Mouse (Mus musculus) cerebellum, postnatal 36 days (tissue): Measurements from ENCODE around the gene Wdr5b.
"Not testable (repeated sequence)": the region's sequence is repeated elsewhere in the genome, so short reads cannot be mapped to it uniquely, and the experiment has no call there.

Source experiments
- DNase-seq, 2 experiments: peaks; one replicate each; pipeline ENCODE4 v3.0.0; 2021 to 2022; ENCODE audit warnings: mixed read lengths in 2 of 2

Wdr5b gene

GRCm38 (mm10) chr16:36040640-36041624, at the start of gene Wdr5b:
Wdr5b (plus strand) TSS chr16:36041190.
- peak; percentile 93 to 94 for DNase-seq

DNA sequence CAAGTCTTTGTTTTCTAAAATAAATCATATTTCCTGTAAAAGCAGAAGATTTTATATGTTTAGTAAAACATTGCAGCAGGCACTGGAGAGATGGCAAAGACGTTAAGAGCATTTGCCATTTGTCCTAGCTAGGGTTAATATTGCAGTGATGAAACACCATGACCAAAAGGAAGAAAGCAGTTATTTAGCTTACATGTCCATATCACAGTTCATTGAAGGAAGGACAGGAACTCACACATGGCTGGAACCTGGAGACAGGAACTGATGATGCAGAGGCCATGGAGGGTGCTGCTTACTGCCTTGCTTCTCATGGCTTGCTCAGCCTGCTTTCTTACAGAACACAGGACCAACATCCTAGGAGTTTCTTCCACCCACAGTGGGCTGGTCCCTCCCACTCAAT, 48.6 kb upstream of the Wdr5b start:
- no peak for DNase-seq

DNA sequence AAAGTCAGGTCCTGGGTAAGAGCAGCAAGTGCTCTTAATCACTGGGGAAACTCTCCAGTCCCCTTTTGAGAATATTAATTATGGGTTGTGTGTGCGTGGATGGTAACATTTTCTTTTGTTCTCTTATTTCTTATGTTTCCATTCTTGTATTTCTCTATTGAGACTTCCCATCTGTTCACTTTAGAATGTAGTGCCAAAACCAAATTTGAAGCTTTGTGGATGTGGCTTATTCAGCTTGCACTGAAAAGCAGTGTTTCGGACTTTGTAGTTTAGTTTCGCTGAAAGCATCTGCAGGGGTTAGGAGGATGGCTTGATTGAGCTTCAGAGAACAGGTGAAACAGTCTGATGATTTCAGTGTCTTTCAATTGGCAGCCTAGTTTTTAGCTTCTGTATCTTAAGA, 47.7 kb upstream of the Wdr5b start:
- no peak for DNase-seq

GRCm38 (mm10) chr16:35998852-35999251, 42.1 kb upstream of the Wdr5b start:
- not testable (repeated sequence) for DNase-seq

- no peak for DNase-seq
Measured at GRCm38 (mm10) chr16:36008396-36008795, 32.6 kb upstream of the Wdr5b start.

DNA sequence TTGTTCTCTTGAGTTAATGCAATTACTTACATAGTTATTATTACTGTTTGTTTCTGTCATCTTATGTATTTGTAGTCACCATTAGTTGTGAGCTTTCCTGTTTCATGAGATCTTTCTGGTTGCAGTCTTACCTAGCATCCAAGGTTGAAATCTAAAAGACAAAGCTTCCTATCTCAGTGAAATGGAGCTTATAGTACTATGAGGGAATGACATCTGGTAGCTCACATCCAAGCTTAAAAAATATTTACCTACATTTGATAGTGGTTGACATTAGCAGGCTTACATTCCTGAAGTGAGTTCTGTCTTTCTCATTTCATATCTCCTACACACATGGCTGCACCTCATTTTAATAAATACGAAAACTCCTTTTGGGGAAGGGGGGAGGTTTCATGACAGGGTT, 24.7 kb upstream of the Wdr5b start:
- DNase-seq, result no peak

DNA sequence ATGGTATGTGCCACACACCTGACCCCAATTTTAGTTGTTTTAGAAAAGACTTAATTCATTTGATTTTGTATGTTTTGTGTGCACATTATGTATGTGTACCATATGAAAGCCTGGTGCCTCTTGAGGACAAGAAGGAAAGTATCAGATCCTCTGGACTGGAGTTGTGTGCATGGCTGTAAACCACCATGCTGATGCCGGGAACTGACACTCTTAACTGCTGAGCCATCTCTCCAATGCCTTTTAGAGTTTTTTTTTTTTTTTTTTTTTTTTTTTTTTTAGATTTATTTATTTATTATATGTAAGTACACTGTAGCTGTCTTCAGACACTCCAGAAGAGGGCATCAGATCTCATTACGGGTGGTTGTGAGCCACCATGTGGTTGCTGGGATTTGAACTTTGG, 12.9 kb upstream of the Wdr5b start:
- not testable (repeated sequence) for DNase-seq

GRCm38 (mm10) chr16:36041625-36042020, 633 bp downstream of the Wdr5b start:
- DNase-seq, result no peak

- DNase-seq, result no peak
Measured at GRCm38 (mm10) chr16:36043073-36043472, 2.1 kb downstream of the Wdr5b start.

DNA sequence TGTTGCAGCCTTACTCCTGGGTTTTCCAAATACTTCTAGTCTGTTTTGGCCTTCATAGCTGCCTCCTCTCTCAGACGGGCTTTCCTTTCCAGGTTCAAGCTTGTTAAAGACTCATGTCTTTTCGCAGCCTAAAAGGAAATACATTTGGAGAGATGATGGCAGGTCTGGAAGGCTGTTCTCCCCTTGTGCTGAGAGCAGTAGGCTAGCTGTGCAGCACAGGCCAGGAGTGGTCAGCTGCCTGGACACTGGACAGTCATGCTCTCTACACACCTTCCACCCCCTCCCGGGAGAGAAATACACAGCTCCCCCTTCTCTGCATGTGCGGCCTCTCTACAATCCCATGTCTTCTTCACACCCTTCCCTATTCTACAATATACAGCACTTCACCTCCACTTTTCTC, 3.0 kb downstream of the Wdr5b start:
- DNase-seq, result no peak

- no peak for DNase-seq
Measured at GRCm38 (mm10) chr16:36047538-36047937, 6.5 kb downstream of the Wdr5b start.

- no peak for DNase-seq
Measured at GRCm38 (mm10) chr16:36051491-36051890, 10.5 kb downstream of the Wdr5b start.

DNA sequence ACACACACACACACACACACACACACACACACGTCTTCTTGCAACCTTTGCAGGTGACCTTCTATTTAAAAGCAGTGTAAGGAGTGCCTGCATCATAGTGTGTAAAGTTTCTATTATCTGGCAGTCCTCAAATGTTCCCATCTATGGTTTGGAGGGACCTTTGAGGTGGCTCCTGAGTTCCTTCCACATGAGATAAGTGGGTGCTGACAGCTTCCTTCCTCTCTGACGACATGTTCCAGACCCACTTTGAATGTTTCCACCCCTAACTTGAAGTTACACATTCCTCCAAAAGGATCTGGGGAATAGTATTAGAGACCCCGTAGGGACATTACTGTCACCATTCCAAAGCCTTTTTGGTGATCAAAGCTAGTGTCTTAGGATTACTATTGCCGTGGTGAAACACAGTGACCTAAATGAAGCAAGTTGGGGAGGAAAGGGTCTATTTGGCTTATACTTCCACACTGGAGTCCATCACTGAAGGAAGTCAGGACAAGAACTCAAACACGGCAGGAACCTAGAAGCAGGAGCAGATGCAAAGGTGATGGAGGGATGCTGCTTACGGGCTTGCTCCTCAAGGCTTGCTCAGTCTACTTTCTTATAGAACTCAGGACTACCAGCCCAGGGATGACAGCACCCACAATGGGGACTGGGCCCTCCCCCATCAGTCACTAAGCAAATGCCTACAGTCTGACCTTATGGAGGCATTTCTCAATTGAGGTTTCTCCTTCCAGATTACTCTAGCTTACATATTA, 12.7 kb downstream of the Wdr5b start:
- no peak for DNase-seq

GRCm38 (mm10) chr16:36054920-36055319, 13.9 kb downstream of the Wdr5b start:
- no peak for DNase-seq

DNA sequence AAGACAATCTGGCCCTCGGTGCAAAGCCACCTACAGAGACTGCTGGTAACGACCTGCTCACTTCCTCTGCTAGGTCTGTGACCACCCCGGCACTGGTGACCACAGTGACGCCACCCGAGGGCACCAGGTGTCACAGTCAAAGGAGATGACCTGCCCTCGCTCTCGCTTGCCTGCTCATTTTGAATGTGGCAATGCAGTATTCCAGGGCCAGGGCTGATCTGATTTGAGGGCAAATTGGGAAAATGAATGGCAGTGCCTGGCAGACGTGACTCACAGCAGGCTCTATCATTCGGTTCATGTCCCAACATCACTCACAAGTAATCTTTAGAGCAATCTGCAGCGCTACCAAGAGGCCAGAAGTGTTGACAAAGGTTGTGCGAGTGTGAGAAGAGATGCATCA, 15.4 kb downstream of the Wdr5b start:
- DNase-seq, result no peak

GRCm38 (mm10) chr16:36057933-36058475, 17.0 kb downstream of the Wdr5b start:
- no peak for DNase-seq

DNA sequence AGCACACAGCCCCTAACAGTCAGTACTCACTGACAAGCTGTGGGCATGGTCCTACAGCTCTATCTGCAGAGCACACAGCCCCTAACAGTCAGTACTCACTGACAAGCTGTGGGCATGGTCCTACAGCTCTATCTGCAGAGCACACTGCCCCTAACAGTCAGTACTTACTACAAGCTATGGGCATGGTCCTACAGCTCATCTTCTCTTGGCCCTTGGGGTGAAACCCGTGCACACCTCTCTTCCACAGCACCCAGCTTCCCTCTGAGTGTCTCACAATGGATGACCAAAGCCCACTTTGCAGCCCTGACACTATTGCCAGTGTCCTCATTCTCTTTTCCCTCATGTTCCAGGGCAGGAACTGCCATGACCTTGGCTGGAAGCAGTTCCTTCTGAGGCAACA, 21.5 kb downstream of the Wdr5b start:
- DNase-seq, result not testable (repeated sequence)

- no peak for DNase-seq
Measured at GRCm38 (mm10) chr16:36063315-36063714, 22.3 kb downstream of the Wdr5b start.

GRCm38 (mm10) chr16:36064904-36065303, 23.9 kb downstream of the Wdr5b start:
- no peak for DNase-seq

GRCm38 (mm10) chr16:36067694-36068093, 26.7 kb downstream of the Wdr5b start:
- DNase-seq, result no peak

DNA sequence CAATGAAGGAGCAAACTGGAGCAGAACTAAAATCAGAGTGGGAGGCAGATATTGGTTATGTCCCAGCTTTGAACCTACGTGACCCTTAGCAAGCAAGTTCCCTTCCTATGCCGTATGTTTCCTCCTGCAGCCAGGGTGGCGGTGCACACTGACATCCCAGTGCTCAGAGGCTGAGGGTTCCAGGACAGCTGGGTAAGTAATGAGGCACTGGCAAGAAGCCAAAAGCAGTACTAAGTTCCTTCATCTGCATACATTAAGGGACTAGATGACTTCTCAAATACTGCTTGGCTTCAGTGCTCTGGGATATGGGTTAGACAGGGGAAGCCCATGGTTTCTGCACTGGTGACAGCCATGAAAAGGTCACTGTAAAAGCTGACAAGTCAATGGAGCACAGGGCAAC, 27.4 kb downstream of the Wdr5b start:
- no peak for DNase-seq

- DNase-seq, result no peak
Measured at GRCm38 (mm10) chr16:36069819-36070575, 29.0 kb downstream of the Wdr5b start.

DNA sequence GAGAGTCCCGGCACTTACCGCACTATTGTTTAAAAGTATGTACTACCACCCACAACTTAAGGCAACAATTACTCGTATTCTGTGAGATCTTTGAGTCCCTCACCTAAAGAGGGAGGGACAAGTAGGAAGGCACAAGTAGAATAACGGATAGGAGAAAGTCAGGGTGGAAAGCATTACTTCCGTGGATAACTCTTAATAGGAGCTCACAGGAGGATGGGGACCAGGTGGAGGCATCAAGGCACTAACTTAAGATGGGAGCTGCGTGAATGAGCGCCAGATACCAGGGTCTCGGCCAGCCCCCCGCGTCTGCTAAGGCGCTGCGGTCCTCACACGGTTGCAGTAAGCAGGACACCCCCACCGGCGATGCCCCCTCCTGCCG, 30.1 kb downstream of the Wdr5b start:
- no peak for DNase-seq
